Mouse (Mus musculus) kidney, adult 2 months (tissue): ENCODE data around the gene Arfgef2. TPM values are rescaled to one million over a fixed set of nuclear protein-coding genes. Genes with fewer than 3 reads are reported as not detected.

Experiments
- DNase-seq: peaks from one replicate; pipeline ENCODE4 v3.0.0; 2021
- H3K27ac ChIP-seq: fragments of 200-500 bp; 2 replicates; pipeline ENCODE4 v1.5.1; 2012; ENCODE audit warnings: low read depth, low read length, control low read depth, inconsistent platforms; ENCODE audit not compliant: insufficient read depth
- H3K27me3 ChIP-seq: fragments of 200-500 bp; replicated peaks from 2 replicates; pipeline ENCODE4 v1.6.1; 2012; ENCODE audit warnings: mild to moderate bottlenecking, moderate library complexity, low read length, inconsistent platforms; ENCODE audit not compliant: control insufficient read depth, insufficient read depth
- H3K36me3 ChIP-seq: fragments of 200-500 bp; 2 replicates; pipeline ENCODE4 v1.6.1; 2012; ENCODE audit warnings: mild to moderate bottlenecking, moderate library complexity, low read length, inconsistent platforms; ENCODE audit not compliant: control insufficient read depth, insufficient read depth
- H3K4me1 ChIP-seq: fragments of 200-500 bp; 2 replicates; pipeline ENCODE4 v1.6.1; 2011; ENCODE audit warnings: low read length; ENCODE audit not compliant: control insufficient read depth, insufficient read depth
- H3K4me3 ChIP-seq: fragments of 200-500 bp; 2 replicates; pipeline ENCODE4 v1.5.1; 2011; ENCODE audit warnings: mild to moderate bottlenecking, low read depth, low read length, control low read depth; ENCODE audit not compliant: insufficient read depth
- CTCF ChIP-seq: fragments of 200-500 bp; conservative IDR thresholded peaks from 2 replicates; pipeline ENCODE4 v1.5.1; 2011; ENCODE audit warnings: low read depth, mild to moderate bottlenecking, control low read depth, low read length, moderate library complexity, mixed read lengths; ENCODE audit not compliant: insufficient read depth, insufficient read length
- POLR2A ChIP-seq: fragments of 200-500 bp; IDR thresholded peaks from one replicate; pipeline ENCODE4 v1.6.1; 2011; ENCODE audit warnings: low read depth, low read length, control low read depth
- WGBS: fragments of 180-500 bp; shearing (Covaris S2); methylation state at CpG from one replicate; pipeline ENCODE4 v1.1.7; 2018; 5-methylcytosine and 5-hydroxymethylcytosine counted together
- polyA plus RNA-seq: library from polyadenylated mRNA; depleted of rRNA; stranded (reverse); fragments of >200 nt; gene quantifications from 2 replicates; pipeline ENCODE4 v1.2.3, GENCODE M21; 2012; rRNA removed

Gene Arfgef2
- polyA plus RNA-seq, 1 experiment, result 17.9 TPM

- TF ChIP-seq CTCF (no peak), POLR2A (no peak)
- peaks cover 3% of the 10 kb centered on the region; the same call in 1 of the 2 replicates for H3K36me3 ChIP-seq
- DNase-seq, result no peak
These were observed 130.2 kb downstream of the Arfgef2 start for GRCm38 (mm10) chr2:166935582-166935981.

GRCm38 (mm10) chr2:166936166-166936565 is 130.8 kb downstream of the Arfgef2 start:
- DNase-seq, result no peak
- no peaks in the 10 kb centered on the region for H3K4me1 ChIP-seq
- H3K27ac ChIP-seq, result no peak overlapping the region
- no peak for TF ChIP-seq CTCF
- TF ChIP-seq POLR2A, result no peak
- 62% methylated on average over 2 of the region's 2 CpGs for WGBS
- H3K4me3 ChIP-seq, result no peak overlapping the region
- H3K36me3 ChIP-seq, result peaks cover 1% of the 10 kb centered on the region; the same call in 1 of the 2 replicates
- H3K27me3 ChIP-seq, result no peaks in the 10 kb centered on the region

More at GRCm38 (mm10) chr2:166935582-166935981, 130.2 kb downstream of the Arfgef2 start:
- no peak overlapping the region for H3K4me3 ChIP-seq
- no peaks in the 10 kb centered on the region for H3K4me1 ChIP-seq
- no peaks in the 10 kb centered on the region for H3K27me3 ChIP-seq
- 92% methylated on average over 7 of the region's 7 CpGs for WGBS
- H3K27ac ChIP-seq, result no peak overlapping the region

- 83% methylated on average over 2 of the region's 2 CpGs for WGBS
- DNase-seq, result no peak
- Histone ChIP-seq H3K4me1 (no peaks in the 10 kb centered on the region), H3K36me3 (peaks cover under 1% of the 10 kb centered on the region; the same call in 1 of the 2 replicates), H3K27me3 (no peaks in the 10 kb centered on the region), H3K27ac (no peak overlapping the region), H3K4me3 (no peak overlapping the region)
- TF ChIP-seq CTCF (no peak), POLR2A (no peak)
These were observed 137.8 kb downstream of the Arfgef2 start for GRCm38 (mm10) chr2:166943146-166943545.

GRCm38 (mm10) chr2:166944346-166944745 is 139.0 kb downstream of the Arfgef2 start:
- WGBS, result 79% methylated on average over 1 of the region's 1 CpGs
- H3K4me3 ChIP-seq, result no peak overlapping the region
- H3K36me3 ChIP-seq, result peaks cover 4% of the 10 kb centered on the region; the same call in 1 of the 2 replicates
- no peak for DNase-seq
- H3K4me1 ChIP-seq, result no peaks in the 10 kb centered on the region
- TF ChIP-seq CTCF (no peak), POLR2A (no peak)
- H3K27me3 ChIP-seq, result no peaks in the 10 kb centered on the region
- H3K27ac ChIP-seq, result no peak overlapping the region

- no peaks in the 10 kb centered on the region for H3K4me1 ChIP-seq
- DNase-seq, result peak; percentile 10
- H3K27ac ChIP-seq, result no peak overlapping the region
- WGBS, result 46% methylated on average over 4 of the region's 4 CpGs
- H3K36me3 ChIP-seq, result peaks cover 6% of the 10 kb centered on the region
- H3K4me3 ChIP-seq, result no peak overlapping the region
- TF ChIP-seq CTCF, result peak; percentile 52
- no peak for TF ChIP-seq POLR2A
- no peaks in the 10 kb centered on the region for H3K27me3 ChIP-seq
These were observed 140.1 kb downstream of the Arfgef2 start for GRCm38 (mm10) chr2:166945456-166945855.

Other genes with a start within 250 kb of the Arfgef2 start
- gene Prex1, start 91.8 kb upstream of the Arfgef2 start, polyA plus RNA-seq, result 12.2 and 14.5 TPM in 2 replicates
- 3.7 and 4.0 TPM in 2 replicates for gene Trp53rkb, start 13.1 kb upstream of the Arfgef2 start, polyA plus RNA-seq
- gene Cse1l, start 100.5 kb downstream of the Arfgef2 start, polyA plus RNA-seq, result 15.8 TPM in 2 replicates
- gene Stau1, start 190.7 kb downstream of the Arfgef2 start, polyA plus RNA-seq, result 25.7 and 34.2 TPM in 2 replicates
- 14.9 and 15.0 TPM in 2 replicates for gene Ddx27, start 209.6 kb downstream of the Arfgef2 start, polyA plus RNA-seq